Mouse (Mus musculus): ENCODE results near the gene Otx2.

The Otx2 gene

GRCm38 (mm10) chr14:48673541-48673940, at the start of gene Otx2:
Gene Otx2, minus strand, starts transcription at chr14:48673819.
- DNase-seq (ENCODE audit: low read depth, low spot score): no peak

GRCm38 (mm10) chr14:48722763-48723162, 49.1 kb upstream of the Otx2 start:
- no peak for DNase-seq (ENCODE audit: low read depth, low spot score)

GRCm38 (mm10) chr14:48719296-48719695, 45.7 kb upstream of the Otx2 start:
- DNase-seq (ENCODE audit: low read depth, low spot score): no peak

- DNase-seq (ENCODE audit: low read depth, low spot score): no peak
Observed at GRCm38 (mm10) chr14:48717632-48718279, 44.1 kb upstream of the Otx2 start.

- no peak for DNase-seq (ENCODE audit: low read depth, low spot score)
Observed at GRCm38 (mm10) chr14:48716456-48716855, 42.8 kb upstream of the Otx2 start.

- no peak for DNase-seq (ENCODE audit: low read depth, low spot score)
Observed at GRCm38 (mm10) chr14:48710871-48711370, 37.3 kb upstream of the Otx2 start.

- no peak for DNase-seq (ENCODE audit: low read depth, low spot score)
Observed at GRCm38 (mm10) chr14:48710062-48710870, 36.6 kb upstream of the Otx2 start.

- DNase-seq (ENCODE audit: low read depth, low spot score): no peak
Observed at GRCm38 (mm10) chr14:48709371-48710061, 35.9 kb upstream of the Otx2 start.

GRCm38 (mm10) chr14:48707844-48708383, 34.3 kb upstream of the Otx2 start:
- no peak for DNase-seq (ENCODE audit: low read depth, low spot score)

GRCm38 (mm10) chr14:48707391-48707790, 33.8 kb upstream of the Otx2 start:
- DNase-seq (ENCODE audit: low read depth, low spot score): no peak

GRCm38 (mm10) chr14:48700790-48701370, 27.3 kb upstream of the Otx2 start:
- DNase-seq (ENCODE audit: low read depth, low spot score): no peak

GRCm38 (mm10) chr14:48679590-48679989, 6.0 kb upstream of the Otx2 start:
- no peak for DNase-seq (ENCODE audit: low read depth, low spot score)

GRCm38 (mm10) chr14:48678674-48679073, 5.1 kb upstream of the Otx2 start:
- DNase-seq (ENCODE audit: low read depth, low spot score): no peak

GRCm38 (mm10) chr14:48674036-48674831, 615 bp upstream of the Otx2 start:
- no peak for DNase-seq (ENCODE audit: low read depth, low spot score)

GRCm38 (mm10) chr14:48672611-48673176, 925 bp downstream of the Otx2 start:
- no peak for DNase-seq (ENCODE audit: low read depth, low spot score)

- DNase-seq (ENCODE audit: low read depth, low spot score): no peak
Observed at GRCm38 (mm10) chr14:48671480-48672240, 2.0 kb downstream of the Otx2 start.

GRCm38 (mm10) chr14:48670761-48671479, 2.7 kb downstream of the Otx2 start:
- DNase-seq (ENCODE audit: low read depth, low spot score): no peak

GRCm38 (mm10) chr14:48670258-48670630, 3.4 kb downstream of the Otx2 start:
- no peak for DNase-seq (ENCODE audit: low read depth, low spot score)
